Mouse (Mus musculus) heart, embryonic 15.5 days (tissue): Measurements from ENCODE around the gene Ppp1r37. TPM values are rescaled to one million over a fixed set of nuclear protein-coding genes. Genes with fewer than 3 reads are reported as not detected.

Experiments used
- ATAC-seq: fragments of 200-750 bp; cut with Nextera tagmentation; replicated peaks from 2 replicates; pipeline ENCODE4 v1.8.0; 2017; ENCODE audit warnings: low read depth, moderate TSS enrichment; ENCODE audit not compliant: insufficient number of reproducible peaks, insufficient read depth, low FRiP score
- H3K27ac ChIP-seq: fragments of 300-500 bp; sonication (generic); 2 replicates; pipeline ENCODE4 v1.5.1; 2015; ENCODE audit warnings: mild to moderate bottlenecking, inconsistent platforms
- H3K27me3 ChIP-seq: fragments of 300-500 bp; sonication (generic); 2 replicates; pipeline ENCODE4 v1.6.1; 2015; ENCODE audit warnings: inconsistent platforms
- H3K36me3 ChIP-seq: fragments of 300-500 bp; sonication (generic); 2 replicates; pipeline ENCODE4 v1.6.1; 2015; ENCODE audit warnings: mild to moderate bottlenecking, inconsistent platforms
- H3K4me1 ChIP-seq: fragments of 300-500 bp; sonication (generic); replicated peaks from 2 replicates; pipeline ENCODE4 v1.6.1; 2015; ENCODE audit warnings: inconsistent platforms
- H3K4me2 ChIP-seq: fragments of 300-500 bp; sonication (generic); 2 replicates; pipeline ENCODE4 v1.6.1; 2015; ENCODE audit warnings: inconsistent platforms, mild to moderate bottlenecking, moderate library complexity
- H3K4me3 ChIP-seq: fragments of 300-500 bp; sonication (generic); 2 replicates; pipeline ENCODE4 v1.5.1; 2015; ENCODE audit warnings: mild to moderate bottlenecking, inconsistent platforms
- H3K9ac ChIP-seq: fragments of 300-500 bp; sonication (generic); 2 replicates; pipeline ENCODE4 v1.6.1; 2015; ENCODE audit warnings: mild to moderate bottlenecking, inconsistent platforms
- H3K9me3 ChIP-seq: fragments of 300-500 bp; sonication (generic); replicated peaks from 2 replicates; pipeline ENCODE4 v1.6.1; 2016; ENCODE audit warnings: inconsistent platforms
- WGBS: fragments of 180-500 bp; shearing (Covaris S2); methylation state at CpG from one replicate; pipeline ENCODE4 v1.1.7; 2015; ENCODE audit warnings: mixed read lengths; 5-methylcytosine and 5-hydroxymethylcytosine counted together
- polyA plus RNA-seq: library from polyadenylated mRNA; unstranded; fragments of >200 nt; fragmentation: Nextera tagmentation; extraction: Ambion mirVana; gene quantifications from 2 replicates; pipeline ENCODE4 v1.2.1, GENCODE M21; 2015

Ppp1r37 gene
- polyA plus RNA-seq, 1 experiment from 2014 or later: 15.8 TPM

DNA sequence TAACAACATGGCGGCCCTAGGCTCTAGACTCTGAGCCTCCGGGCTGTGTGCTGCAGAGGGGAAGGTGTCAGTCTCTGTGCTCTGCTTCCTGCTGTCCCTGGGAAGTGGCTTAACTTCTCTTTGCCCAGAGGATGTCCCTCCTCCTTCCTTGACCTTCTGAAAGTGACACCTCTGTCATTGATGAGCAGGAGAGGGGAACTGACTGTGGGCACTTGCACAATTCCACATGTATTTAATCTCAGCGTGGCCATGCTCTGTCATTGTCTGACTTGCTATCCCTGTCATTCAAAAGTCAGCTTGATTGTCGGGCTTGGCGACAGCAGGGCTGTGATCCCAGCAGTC is 66.7 kb downstream of the Ppp1r37 start:
- no peak for ATAC-seq
- H3K4me3 ChIP-seq: no peak overlapping the region
- 75% methylated on average over 5 of the region's 5 CpGs for WGBS
- H3K4me2 ChIP-seq: no peak overlapping the region
- peaks cover 24% of the 10 kb centered on the region for H3K4me1 ChIP-seq
- H3K27me3 ChIP-seq: peaks cover 7% of the 10 kb centered on the region
- H3K36me3 ChIP-seq: no peaks in the 10 kb centered on the region
- H3K27ac ChIP-seq: no peak overlapping the region
- no peak overlapping the region for H3K9ac ChIP-seq
- no peaks in the 10 kb centered on the region for H3K9me3 ChIP-seq

DNA sequence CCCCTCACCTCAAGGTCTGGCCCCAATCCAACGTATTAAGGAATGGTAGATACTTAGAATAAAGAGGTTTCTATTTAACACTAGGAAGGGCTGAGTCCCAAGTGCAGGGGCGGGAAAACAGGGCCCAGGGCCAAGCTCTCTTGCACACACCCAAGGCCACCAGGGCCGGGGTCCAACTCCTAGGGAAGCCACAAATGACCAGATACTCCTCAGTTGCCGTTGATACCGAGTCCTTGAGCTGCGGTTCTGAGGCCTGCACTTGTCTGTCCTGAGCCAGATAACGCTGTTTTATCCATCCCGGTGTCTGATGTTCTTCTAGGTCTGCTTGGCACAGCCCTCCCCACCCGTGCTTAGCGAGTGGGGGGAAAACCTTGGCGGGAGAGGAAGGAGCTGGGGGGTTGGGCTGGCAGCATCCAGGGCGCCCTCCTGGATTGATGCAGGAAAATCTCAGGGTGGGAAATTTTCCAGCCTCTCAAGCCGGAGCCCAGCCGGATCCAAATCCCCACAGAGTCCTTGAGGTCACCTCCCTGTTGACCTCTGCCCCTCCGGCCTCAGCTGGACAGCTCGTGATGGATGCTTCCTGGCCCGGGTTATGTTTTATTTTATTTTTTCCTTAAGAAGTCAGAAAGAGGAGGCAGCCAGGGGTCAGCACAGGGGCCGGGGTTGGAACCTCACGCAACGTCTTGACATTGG is 67.2 kb downstream of the Ppp1r37 start:
- ATAC-seq: no peak

DNA sequence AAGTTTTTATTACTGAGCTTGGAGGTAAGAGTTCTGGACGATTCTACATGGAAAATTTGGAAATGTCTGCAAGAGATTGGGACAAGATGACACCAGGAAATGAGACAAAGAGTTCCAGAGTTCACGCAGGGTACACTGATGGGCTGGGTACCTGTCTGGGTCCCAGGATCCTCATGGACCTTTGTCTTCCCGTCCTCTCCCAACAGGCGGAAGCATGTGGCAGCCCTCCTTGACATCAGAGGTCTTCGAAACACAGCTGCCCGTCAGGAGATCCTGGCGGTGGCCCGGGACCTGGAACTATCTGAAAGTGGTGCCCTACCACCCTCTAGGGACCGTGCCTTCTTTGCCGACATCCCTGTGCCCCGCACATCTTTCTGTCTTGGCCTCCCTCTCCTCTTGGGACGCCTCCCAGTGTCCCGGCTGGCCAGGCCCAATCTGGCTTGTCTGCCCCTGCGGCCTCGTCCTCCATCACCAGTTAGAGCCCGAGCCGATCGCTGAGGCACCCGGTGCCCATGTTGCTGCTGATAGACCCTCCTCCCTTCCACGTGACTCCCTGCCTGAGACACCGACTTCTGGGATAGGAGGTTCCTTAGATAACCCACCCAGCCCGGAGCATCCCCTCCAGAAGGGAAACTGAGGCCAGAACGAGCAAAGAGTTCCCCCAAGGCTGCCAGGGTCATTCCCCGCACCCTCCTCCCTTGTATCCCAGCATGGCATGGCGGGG is 68.0 kb downstream of the Ppp1r37 start:
- Histone ChIP-seq H3K27ac (no peak overlapping the region), H3K27me3 (peaks cover 18% of the 10 kb centered on the region), H3K4me3 (no peak overlapping the region), H3K36me3 (no peaks in the 10 kb centered on the region), H3K4me1 (peaks cover 24% of the 10 kb centered on the region), H3K9me3 (no peaks in the 10 kb centered on the region), H3K9ac (no peak overlapping the region), H3K4me2 (no peak overlapping the region)
- WGBS: 73% methylated on average over 25 of the region's 25 CpGs
- ATAC-seq: no peak

More for the DNA sequence above, 67.2 kb downstream of the Ppp1r37 start:
- Histone ChIP-seq H3K4me1 (peaks cover 24% of the 10 kb centered on the region), H3K36me3 (no peaks in the 10 kb centered on the region), H3K4me3 (no peak overlapping the region), H3K9ac (no peak overlapping the region), H3K4me2 (no peak overlapping the region), H3K9me3 (no peaks in the 10 kb centered on the region), H3K27ac (no peak overlapping the region), H3K27me3 (peaks cover 12% of the 10 kb centered on the region)
- WGBS: 60% methylated on average over 20 of the region's 20 CpGs

DNA sequence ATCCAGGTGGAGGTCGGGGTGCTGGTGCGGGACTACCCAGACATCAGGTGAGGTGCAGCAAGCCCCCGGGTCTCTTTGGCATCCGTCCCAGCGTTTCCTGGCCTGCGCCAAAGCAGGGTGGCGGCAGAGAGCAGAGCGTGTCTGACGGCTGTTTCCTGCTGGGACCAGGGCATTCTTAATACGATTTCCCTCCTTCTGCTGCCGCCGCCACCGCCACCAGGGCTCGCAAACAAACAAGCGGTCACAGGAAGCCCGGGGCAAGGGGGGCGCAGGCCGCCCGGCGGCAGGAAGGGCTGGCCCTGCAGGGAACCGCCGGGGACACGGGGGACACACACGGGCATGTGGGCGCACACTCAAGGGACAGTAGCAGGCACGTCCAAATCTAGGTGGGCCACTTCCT is 71.1 kb downstream of the Ppp1r37 start:
- H3K27me3 ChIP-seq: peaks cover 47% of the 10 kb centered on the region
- peak overlapping the region; percentile 72 for H3K4me2 ChIP-seq
- ATAC-seq: no peak
- H3K27ac ChIP-seq: 0 out of 2 replicates have a peak overlapping the region, but pooled peaks have one; percentile 21
- H3K4me3 ChIP-seq: peak overlapping the region; percentile 43
- peak overlapping the region; percentile 53 for H3K9ac ChIP-seq
- WGBS: 3% methylated on average over 26 of the region's 26 CpGs
- H3K36me3 ChIP-seq: no peaks in the 10 kb centered on the region
- peaks cover 29% of the 10 kb centered on the region for H3K4me1 ChIP-seq
- no peaks in the 10 kb centered on the region for H3K9me3 ChIP-seq

DNA sequence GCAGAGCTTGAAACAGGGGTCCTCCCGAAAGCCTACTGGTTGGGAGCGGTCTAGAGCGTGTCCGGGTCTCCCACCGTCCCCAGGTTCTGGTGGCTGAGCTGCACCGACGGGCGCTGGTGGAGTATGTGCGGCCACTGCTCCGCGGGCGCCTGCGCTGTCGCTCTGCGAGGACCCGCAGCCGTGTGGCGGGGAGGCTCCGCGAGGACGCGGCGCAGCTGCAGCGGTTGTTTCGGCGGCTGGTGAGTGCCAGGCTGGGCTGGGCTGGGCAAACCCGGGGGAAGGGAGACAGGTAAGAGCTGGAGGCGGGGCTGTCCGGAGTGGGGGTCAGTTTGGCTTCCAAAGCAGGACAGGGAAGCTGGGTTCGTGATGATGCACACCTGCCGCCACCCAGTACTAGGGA is 73.4 kb downstream of the Ppp1r37 start:
- Histone ChIP-seq H3K27me3 (peaks cover 50% of the 10 kb centered on the region), H3K9ac (no peak overlapping the region), H3K27ac (no peak overlapping the region), H3K4me1 (peaks cover 18% of the 10 kb centered on the region), H3K36me3 (no peaks in the 10 kb centered on the region), H3K4me3 (peak overlapping the region; percentile 26), H3K4me2 (peak overlapping the region; percentile 36), H3K9me3 (no peaks in the 10 kb centered on the region)
- 22% methylated on average over 31 of the region's 31 CpGs for WGBS
- ATAC-seq: no peak; the same call in 1 of the 2 replicates

DNA sequence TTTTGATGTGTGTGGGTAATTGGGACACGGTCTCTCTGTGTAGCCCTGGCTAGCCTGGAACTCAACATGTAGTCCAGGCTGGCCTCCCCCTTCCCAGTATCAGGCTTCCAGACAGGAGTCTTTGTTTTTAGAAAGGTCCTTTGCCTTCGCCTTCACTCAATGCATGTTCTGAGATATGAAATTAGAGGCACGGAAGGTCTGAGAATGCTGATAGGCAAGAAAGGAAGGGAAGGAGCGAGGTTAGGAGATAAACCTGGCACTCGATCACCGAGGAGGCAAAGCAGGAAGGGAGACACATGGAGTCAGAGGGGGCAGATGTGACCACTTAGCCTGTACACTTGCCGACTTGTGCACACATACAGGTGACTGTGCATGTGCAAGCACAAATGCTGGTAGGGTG is 76.3 kb downstream of the Ppp1r37 start:
- no peak overlapping the region for H3K4me3 ChIP-seq
- ATAC-seq: no peak

DNA sequence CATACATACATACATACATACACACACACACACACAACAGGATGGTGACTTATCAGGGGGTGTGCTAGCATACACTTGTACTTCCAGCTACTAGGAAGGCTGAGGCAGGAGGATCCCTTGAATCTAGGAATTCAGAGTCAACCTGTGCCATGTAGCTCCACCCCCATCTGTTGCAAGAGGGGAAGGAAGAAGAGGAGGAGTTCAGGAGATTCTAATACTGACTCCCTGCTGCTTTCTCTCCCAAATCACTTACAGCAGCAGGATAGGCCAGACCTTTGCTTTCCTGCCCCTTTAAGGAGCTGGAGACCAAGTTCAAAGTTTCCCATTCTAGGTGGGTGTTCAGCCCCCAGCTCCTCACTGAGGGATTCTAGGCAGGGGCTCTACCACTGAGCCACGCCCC is 77.4 kb downstream of the Ppp1r37 start:
- 92% methylated on average over 1 of the region's 1 CpGs for WGBS
- Histone ChIP-seq H3K36me3 (no peaks in the 10 kb centered on the region), H3K4me3 (no peak overlapping the region), H3K9ac (no peak overlapping the region), H3K4me1 (peaks cover 5% of the 10 kb centered on the region), H3K27ac (no peak overlapping the region), H3K9me3 (no peaks in the 10 kb centered on the region), H3K4me2 (no peak overlapping the region), H3K27me3 (peaks cover 42% of the 10 kb centered on the region)
- no peak for ATAC-seq

More for the DNA sequence above, 76.3 kb downstream of the Ppp1r37 start:
- H3K4me1 ChIP-seq: peaks cover 8% of the 10 kb centered on the region
- H3K27me3 ChIP-seq: peaks cover 47% of the 10 kb centered on the region
- WGBS: 69% methylated on average over 7 of the region's 7 CpGs
- H3K9me3 ChIP-seq: no peaks in the 10 kb centered on the region
- no peak overlapping the region for H3K4me2 ChIP-seq
- H3K9ac ChIP-seq: no peak overlapping the region
- H3K27ac ChIP-seq: no peak overlapping the region
- no peaks in the 10 kb centered on the region for H3K36me3 ChIP-seq

DNA sequence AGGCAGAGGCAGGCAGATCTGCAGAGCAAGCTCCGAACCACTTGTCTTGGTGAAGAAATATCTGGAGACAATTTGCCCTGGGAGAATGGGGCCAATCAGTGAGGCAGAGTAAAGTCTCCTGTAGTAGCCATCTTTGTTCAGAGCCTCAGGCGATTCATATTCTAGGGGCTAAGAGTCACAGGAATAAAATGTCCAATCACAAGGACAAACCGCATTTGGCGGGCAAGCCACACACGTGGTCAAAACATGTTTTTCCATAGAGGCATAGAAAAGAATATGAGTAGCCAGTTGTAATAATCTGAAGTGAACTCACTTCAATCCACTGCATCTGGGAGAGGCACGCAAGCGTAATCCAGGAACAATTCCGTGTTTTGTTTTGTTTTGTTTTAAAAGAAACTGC is 79.6 kb downstream of the Ppp1r37 start:
- no peak overlapping the region for H3K27ac ChIP-seq
- H3K4me3 ChIP-seq: no peak overlapping the region
- WGBS: 84% methylated on average over 8 of the region's 8 CpGs
- H3K4me1 ChIP-seq: no peaks in the 10 kb centered on the region; the same call in 1 of the 2 replicates
- ATAC-seq: no peak
- peaks cover 21% of the 10 kb centered on the region for H3K27me3 ChIP-seq
- no peaks in the 10 kb centered on the region for H3K9me3 ChIP-seq
- no peak overlapping the region for H3K9ac ChIP-seq
- H3K36me3 ChIP-seq: no peaks in the 10 kb centered on the region
- H3K4me2 ChIP-seq: no peak overlapping the region

Other genes with a start within 250 kb of the Ppp1r37 start
- 59.8 and 60.3 TPM in 2 replicates for gene Ercc1, start 218.3 kb downstream of the Ppp1r37 start, polyA plus RNA-seq
- 13.6 and 15.5 TPM in 2 replicates for gene Cd3eap, start 203.6 kb downstream of the Ppp1r37 start, polyA plus RNA-seq
- gene Ppp1r13l, start 203.3 kb downstream of the Ppp1r37 start, polyA plus RNA-seq: 13.5 and 14.4 TPM in 2 replicates
- gene Ercc2, start 181.1 kb downstream of the Ppp1r37 start, polyA plus RNA-seq: 8.9 and 11.3 TPM in 2 replicates
- gene Klc3, start 159.0 kb downstream of the Ppp1r37 start, polyA plus RNA-seq: 3.0 and 4.3 TPM in 2 replicates
- 1,612 and 2,052 TPM in 2 replicates for gene Ckm, start 158.3 kb downstream of the Ppp1r37 start, polyA plus RNA-seq
- gene Mark4, start 104.3 kb downstream of the Ppp1r37 start, polyA plus RNA-seq: 7.6 and 8.5 TPM in 2 replicates
- 0.91 and 1.1 TPM in 2 replicates for gene Exoc3l2, start 99.7 kb downstream of the Ppp1r37 start, polyA plus RNA-seq
- gene Bloc1s3, start 54.7 kb downstream of the Ppp1r37 start, polyA plus RNA-seq: 1.5 and 1.7 TPM in 2 replicates
- 73.2 and 81.2 TPM in 2 replicates for gene Trappc6a, start 54.7 kb downstream of the Ppp1r37 start, polyA plus RNA-seq
- not detected in 2 replicates for gene Nkpd1, start 45.2 kb downstream of the Ppp1r37 start, polyA plus RNA-seq
- gene Zfp296, start 14.2 kb upstream of the Ppp1r37 start, polyA plus RNA-seq: 0.38 and 0.42 TPM in 2 replicates
- 111 and 131 TPM in 2 replicates for gene Gemin7, start 14.5 kb upstream of the Ppp1r37 start, polyA plus RNA-seq
- gene Clasrp, start 41.4 kb upstream of the Ppp1r37 start, polyA plus RNA-seq: 28.5 and 39.0 TPM in 2 replicates
- 6.1 and 10.0 TPM in 2 replicates for gene Relb, start 66.4 kb upstream of the Ppp1r37 start, polyA plus RNA-seq
- 67.3 and 83.2 TPM in 2 replicates for gene Clptm1, start 102.0 kb upstream of the Ppp1r37 start, polyA plus RNA-seq
- 2.0 and 7.9 TPM in 2 replicates for gene Apoc2, start 114.9 kb upstream of the Ppp1r37 start, polyA plus RNA-seq
- gene Gm44805, start 118.3 kb upstream of the Ppp1r37 start, polyA plus RNA-seq: 0.25 TPM in 1 of 2 replicates, not detected in the other
- 0.34 and 2.5 TPM in 2 replicates for gene Apoc4, start 118.4 kb upstream of the Ppp1r37 start, polyA plus RNA-seq
- 12.3 and 17.0 TPM in 2 replicates for gene Apoc1, start 129.6 kb upstream of the Ppp1r37 start, polyA plus RNA-seq
- 596 and 739 TPM in 2 replicates for gene Apoe, start 136.1 kb upstream of the Ppp1r37 start, polyA plus RNA-seq
- 142 and 164 TPM in 2 replicates for gene Tomm40, start 152.4 kb upstream of the Ppp1r37 start, polyA plus RNA-seq
- gene Nectin2, start 187.4 kb upstream of the Ppp1r37 start, polyA plus RNA-seq: 66.5 and 81.4 TPM in 2 replicates
- gene Bcam, start 207.9 kb upstream of the Ppp1r37 start, polyA plus RNA-seq: 358 and 380 TPM in 2 replicates
- 0.47 and 2.5 TPM in 2 replicates for gene Cblc, start 233.7 kb upstream of the Ppp1r37 start, polyA plus RNA-seq